Mouse (Mus musculus) layer of hippocampus, adult 2 months (tissue): ENCODE results near the gene Tma7. TPM values are rescaled to one million over a fixed set of nuclear protein-coding genes. Genes with fewer than 3 reads are reported as not detected.

Experiments used
- DNase-seq, 2 experiments: peaks; one replicate each; pipeline ENCODE4 v3.0.0; 2022; ENCODE audit warnings: low spot score in 2 of 2
- H3K27ac ChIP-seq: fragments of 200-600 bp; 2 replicates; pipeline ENCODE4 v1.8.1; 2022
- H3K4me3 ChIP-seq: fragments of 200-600 bp; 2 replicates; pipeline ENCODE4 v1.8.1; 2022; ENCODE audit warnings: mild to moderate bottlenecking
- CTCF ChIP-seq: fragments of 200-600 bp; conservative IDR thresholded peaks from 2 replicates; pipeline ENCODE4 v1.8.1; 2022; ENCODE audit warnings: antibody characterized with exemption, mild to moderate bottlenecking, moderate library complexity
- long read RNA-seq, 2 experiments: library from polyadenylated mRNA; stranded (forward); transcript quantifications; one replicate each; pipeline ENCODE4 v2.0.0; 2021; ENCODE audit warnings: borderline mapping rate in 2 of 2
- total RNA-seq, 2 experiments: library from RNA; stranded (reverse); gene quantifications; 2 replicates each; pipeline ENCODE4 v1.2.3; 2021

Gene Tma7
- 100 to 1,000 TPM; 295 to 309 TPM for total RNA-seq
- long read RNA-seq, experiment 1, transcript Tma7-201 (4 exons, 944 nt): major isoform, 102 of 109 reads
- long read RNA-seq, experiment 1, transcript Tma7-204 (3 exons, 380 nt): minor isoform, 5 of 109 reads
- long read RNA-seq, experiment 1, partial matches to known transcripts: 2 of 109 reads
- long read RNA-seq, experiment 1, other reads (novel, unspliced or antisense): 0 of 109 reads
- long read RNA-seq, experiment 2, transcript Tma7-201 (4 exons, 944 nt): major isoform, 163 of 167 reads
- long read RNA-seq, experiment 2, partial matches to known transcripts: 1 of 167 reads
- long read RNA-seq, experiment 2, other reads (novel, unspliced or antisense): 1 of 167 reads

- Histone ChIP-seq H3K4me3 (peak within 1 kb of the TSS; percentile 88), H3K27ac (peak within 1 kb of the TSS; percentile 89)
- DNase-seq: peak; percentile 84 to 91
- no peak for TF ChIP-seq CTCF
Measured at GRCm38 (mm10) chr9:109082124-109082800, at the start of gene Tma7, which contains the start of gene Ccdc51. Gene Tma7, minus strand, starts transcription at chr9:109082587. Gene Ccdc51, plus strand, starts transcription at chr9:109082493.

- TF ChIP-seq CTCF: no peak
- H3K27ac ChIP-seq: no peak overlapping the region
Measured at GRCm38 (mm10) chr9:109130076-109130475, 47.7 kb upstream of the Tma7 start.

GRCm38 (mm10) chr9:109128211-109128610, 45.8 kb upstream of the Tma7 start:
- TF ChIP-seq CTCF: peak; percentile 80
- peak in 1 of 2 experiments; percentile 27 for DNase-seq
- no peak overlapping the region for H3K27ac ChIP-seq
- H3K4me3 ChIP-seq: no peak overlapping the region

More at GRCm38 (mm10) chr9:109130076-109130475, 47.7 kb upstream of the Tma7 start:
- DNase-seq: no peak
- no peak overlapping the region for H3K4me3 ChIP-seq

- Histone ChIP-seq H3K4me3 (no peak overlapping the region), H3K27ac (no peak overlapping the region)
- DNase-seq: no peak
- no peak for TF ChIP-seq CTCF
Measured at GRCm38 (mm10) chr9:109127076-109127475, 44.7 kb upstream of the Tma7 start.

GRCm38 (mm10) chr9:109125481-109125880, 43.1 kb upstream of the Tma7 start:
- no peak for DNase-seq
- no peak overlapping the region for H3K4me3 ChIP-seq
- no peak overlapping the region for H3K27ac ChIP-seq
- TF ChIP-seq CTCF: no peak

- Histone ChIP-seq H3K27ac (no peak overlapping the region), H3K4me3 (no peak overlapping the region)
- no peak for TF ChIP-seq CTCF
- no peak for DNase-seq
Measured at GRCm38 (mm10) chr9:109125043-109125442, 42.7 kb upstream of the Tma7 start.

- Histone ChIP-seq H3K4me3 (no peak overlapping the region), H3K27ac (no peak overlapping the region)
- DNase-seq: no peak
- TF ChIP-seq CTCF: no peak
Measured at GRCm38 (mm10) chr9:109124164-109124563, 41.8 kb upstream of the Tma7 start.

- Histone ChIP-seq H3K4me3 (no peak overlapping the region), H3K27ac (no peak overlapping the region)
- TF ChIP-seq CTCF: no peak
- no peak for DNase-seq
Measured at GRCm38 (mm10) chr9:109123266-109123665, 40.9 kb upstream of the Tma7 start.

GRCm38 (mm10) chr9:109122553-109123085, 40.2 kb upstream of the Tma7 start:
- peak; percentile 77 for TF ChIP-seq CTCF
- no peak overlapping the region for H3K27ac ChIP-seq
- H3K4me3 ChIP-seq: no peak overlapping the region
- peak; percentile 37 to 43 for DNase-seq

GRCm38 (mm10) chr9:109120956-109121355, 38.6 kb upstream of the Tma7 start:
- no peak for DNase-seq
- no peak overlapping the region for H3K4me3 ChIP-seq
- no peak for TF ChIP-seq CTCF
- H3K27ac ChIP-seq: no peak overlapping the region

GRCm38 (mm10) chr9:109119571-109119970, 37.2 kb upstream of the Tma7 start:
- no peak overlapping the region for H3K4me3 ChIP-seq
- no peak for TF ChIP-seq CTCF
- H3K27ac ChIP-seq: no peak overlapping the region
- no peak for DNase-seq

GRCm38 (mm10) chr9:109118106-109118505, 35.7 kb upstream of the Tma7 start:
- Histone ChIP-seq H3K27ac (no peak overlapping the region), H3K4me3 (no peak overlapping the region)
- TF ChIP-seq CTCF: no peak
- DNase-seq: no peak

- Histone ChIP-seq H3K4me3 (no peak overlapping the region), H3K27ac (no peak overlapping the region)
- TF ChIP-seq CTCF: no peak
- DNase-seq: no peak
Measured at GRCm38 (mm10) chr9:109116205-109116604, 33.8 kb upstream of the Tma7 start.

GRCm38 (mm10) chr9:109114871-109115270, 32.5 kb upstream of the Tma7 start:
- Histone ChIP-seq H3K4me3 (no peak overlapping the region), H3K27ac (no peak overlapping the region)
- no peak for TF ChIP-seq CTCF
- no peak for DNase-seq
